Mouse (Mus musculus): ENCODE data around the gene E330021D16Rik. TPM values are rescaled to one million over a fixed set of nuclear protein-coding genes. Genes with fewer than 3 reads are reported as not detected.

Gene E330021D16Rik
- total RNA-seq, 2 experiments from 2014 or later = not detected

DNA sequence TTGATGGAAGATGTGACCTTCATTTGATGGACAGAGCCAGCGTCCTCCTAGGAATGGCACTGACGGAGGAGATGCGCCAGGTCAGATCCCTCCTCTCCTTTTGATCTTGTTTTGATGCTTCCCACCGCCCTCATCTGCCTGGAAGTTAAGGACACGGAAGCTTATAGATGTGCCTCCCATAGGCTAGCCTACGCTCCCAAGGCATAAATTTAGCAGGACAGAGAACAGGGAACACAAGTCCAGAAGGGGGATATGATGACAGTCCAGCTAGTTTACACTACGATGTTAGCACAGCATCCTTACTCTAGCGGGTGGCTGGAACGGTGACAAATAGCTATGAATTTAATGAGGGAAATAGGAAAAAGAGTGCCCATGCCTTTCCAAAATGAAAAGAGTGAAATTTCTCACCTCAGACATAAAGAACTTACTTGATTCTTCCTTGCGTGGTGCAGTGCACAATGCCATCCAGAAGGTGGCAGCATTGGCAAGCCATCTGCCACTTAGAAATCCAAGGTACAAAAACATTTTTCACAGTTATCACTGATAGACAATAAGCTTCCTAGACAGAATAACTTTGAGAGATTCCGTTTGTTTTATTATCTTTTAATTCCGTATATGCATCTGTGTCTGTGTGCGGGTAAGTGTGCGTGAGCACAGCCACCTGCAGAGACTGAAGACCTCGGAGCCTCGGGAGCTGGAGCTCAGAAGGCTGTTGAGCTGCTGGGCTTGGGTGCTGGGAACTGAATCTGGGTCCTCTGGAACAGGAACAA lies 6.9 kb upstream of the E330021D16Rik start:
- DNase-seq (ENCODE audit: low spot score in 2 of 2) = peak; percentile 50 to 63

DNA sequence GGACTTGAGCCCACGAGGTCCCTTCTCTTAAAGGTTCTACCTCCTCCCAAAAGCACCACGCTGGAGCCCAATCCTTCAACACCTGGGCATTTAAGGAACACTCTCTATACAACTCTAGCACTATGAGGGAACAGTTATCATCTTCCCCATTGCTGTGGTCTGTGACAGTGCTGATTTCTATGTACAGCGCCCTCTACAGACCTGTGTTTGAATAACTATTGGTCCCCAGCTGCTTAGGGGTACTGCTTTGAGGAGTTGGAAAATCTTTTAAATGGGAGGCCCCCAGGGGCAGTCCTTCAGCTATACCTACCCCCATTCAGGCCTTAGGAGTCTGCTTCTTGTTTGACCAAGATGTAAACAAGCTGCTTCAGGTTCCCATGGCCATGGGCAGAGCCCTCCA lies 5.7 kb upstream of the E330021D16Rik start:
- DNase-seq (ENCODE audit: low spot score in 2 of 2) = no peak

DNA sequence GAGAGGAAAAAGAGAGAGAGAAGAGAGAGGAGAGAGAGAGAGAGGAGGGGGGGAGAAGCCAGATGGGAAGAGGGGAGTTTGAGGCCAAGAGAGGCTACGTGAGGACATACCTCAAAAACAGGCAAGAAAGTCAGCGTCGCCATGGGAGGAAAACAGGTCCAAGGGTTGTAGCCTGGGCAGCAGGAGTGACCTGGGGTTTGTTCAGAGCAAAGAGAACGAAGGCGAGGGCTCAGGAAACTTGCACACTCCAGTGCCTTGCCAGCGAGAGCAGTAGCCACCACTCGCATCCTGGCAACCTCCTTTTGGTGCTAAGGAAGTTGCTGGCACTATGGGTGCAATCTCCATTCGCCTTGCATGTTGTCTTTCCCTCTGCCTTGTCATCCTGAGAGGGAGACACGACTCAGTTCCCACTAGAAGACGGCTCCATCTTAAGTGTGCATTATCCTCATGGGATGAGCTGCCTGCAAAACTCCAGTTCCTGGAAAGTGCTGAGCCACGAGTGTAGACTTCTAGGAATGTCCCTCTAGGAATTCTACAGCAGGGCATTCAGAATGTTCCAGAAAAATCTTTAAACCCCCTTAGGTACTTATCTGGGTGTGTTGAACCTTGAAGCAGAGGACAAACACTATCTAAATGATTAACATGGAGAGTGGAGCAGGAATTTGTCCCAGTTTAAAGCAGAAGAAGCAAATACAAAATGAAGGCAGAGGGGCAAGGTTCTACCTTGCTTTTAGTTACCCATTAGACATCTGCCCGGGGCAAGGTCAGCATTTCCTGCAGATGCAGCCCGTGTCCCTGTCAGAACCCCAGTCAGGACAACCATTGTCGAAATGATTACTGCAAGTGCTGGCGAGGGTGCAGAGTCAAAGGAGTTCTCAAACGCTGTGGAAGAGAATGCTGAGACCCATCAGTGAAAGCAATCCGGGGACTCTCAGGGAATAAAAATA lies 3.8 kb upstream of the E330021D16Rik start:
- no peak for DNase-seq (ENCODE audit: low spot score in 2 of 2)

DNA sequence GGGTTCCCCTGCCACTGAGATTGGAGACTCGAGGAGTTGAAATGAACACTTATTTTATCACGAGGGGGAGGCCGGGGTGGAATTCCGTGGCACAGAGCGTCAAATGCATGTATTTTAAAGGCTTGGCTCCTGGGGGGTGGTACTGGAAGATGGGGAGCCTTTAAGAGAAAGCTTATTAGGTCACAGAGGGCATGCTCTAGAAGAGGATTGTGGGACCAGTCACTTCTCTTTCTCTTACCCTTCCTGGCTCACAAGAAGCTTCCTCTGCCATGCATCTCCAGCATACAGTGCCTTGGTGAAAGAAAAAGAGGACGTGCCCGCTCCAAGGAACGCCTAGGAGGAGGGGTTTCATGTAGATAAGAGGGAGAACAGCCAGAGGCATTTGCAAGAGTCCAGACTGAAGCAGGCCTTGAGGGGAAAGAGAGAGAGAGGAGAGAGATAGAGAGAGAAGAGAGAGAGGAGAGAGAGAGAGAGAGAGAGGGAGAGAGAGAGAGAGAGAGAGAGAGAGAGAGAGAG lies 3.0 kb upstream of the E330021D16Rik start:
- DNase-seq (ENCODE audit: low spot score in 2 of 2) = no peak

DNA sequence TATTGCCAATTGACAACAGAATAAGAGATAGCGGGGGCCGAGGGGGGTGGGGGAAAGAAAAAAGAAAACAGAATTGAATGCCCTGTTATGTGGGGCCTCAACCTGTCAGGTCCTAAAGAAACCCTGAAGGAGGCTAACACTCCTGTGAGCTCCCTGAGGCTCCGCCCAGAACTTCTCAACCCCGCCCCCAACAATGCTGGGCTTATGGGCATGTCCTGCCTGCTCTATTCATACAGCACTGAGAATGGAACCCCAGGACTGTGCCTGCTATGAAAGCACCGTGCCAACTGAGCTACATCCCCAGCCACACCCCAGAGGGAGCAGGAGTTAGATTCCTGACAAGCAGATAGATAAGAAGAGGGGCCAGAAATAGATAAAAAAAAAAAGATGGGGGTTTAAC lies 2.5 kb upstream of the E330021D16Rik start:
- no peak for DNase-seq (ENCODE audit: low spot score in 2 of 2)

DNA sequence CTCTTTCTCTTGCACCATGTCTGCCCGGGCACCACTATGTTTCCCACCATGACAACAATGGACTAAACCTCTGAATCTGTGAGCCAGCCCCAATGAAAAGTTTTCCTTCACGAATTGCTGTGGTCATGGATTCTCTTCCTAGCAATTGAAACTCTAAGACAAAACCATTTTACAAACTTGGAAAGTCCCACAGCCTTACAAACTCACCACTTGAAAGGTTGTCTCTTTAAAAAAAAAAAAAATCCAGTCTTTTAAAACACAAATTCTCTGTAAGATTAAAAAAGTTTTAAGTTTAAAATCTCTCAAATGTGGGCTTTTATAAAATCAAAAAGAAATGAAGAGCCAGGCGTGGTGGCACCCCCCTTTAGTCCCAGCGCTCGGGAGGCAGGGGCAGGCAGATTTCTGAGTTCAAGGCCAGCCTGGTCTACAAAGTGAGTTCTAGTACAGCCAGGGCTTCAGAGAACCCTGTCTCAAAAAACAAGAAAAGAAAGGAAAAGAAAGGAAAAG lies 1.5 kb downstream of the E330021D16Rik start:
- no peak for DNase-seq (ENCODE audit: low spot score in 2 of 2)

DNA sequence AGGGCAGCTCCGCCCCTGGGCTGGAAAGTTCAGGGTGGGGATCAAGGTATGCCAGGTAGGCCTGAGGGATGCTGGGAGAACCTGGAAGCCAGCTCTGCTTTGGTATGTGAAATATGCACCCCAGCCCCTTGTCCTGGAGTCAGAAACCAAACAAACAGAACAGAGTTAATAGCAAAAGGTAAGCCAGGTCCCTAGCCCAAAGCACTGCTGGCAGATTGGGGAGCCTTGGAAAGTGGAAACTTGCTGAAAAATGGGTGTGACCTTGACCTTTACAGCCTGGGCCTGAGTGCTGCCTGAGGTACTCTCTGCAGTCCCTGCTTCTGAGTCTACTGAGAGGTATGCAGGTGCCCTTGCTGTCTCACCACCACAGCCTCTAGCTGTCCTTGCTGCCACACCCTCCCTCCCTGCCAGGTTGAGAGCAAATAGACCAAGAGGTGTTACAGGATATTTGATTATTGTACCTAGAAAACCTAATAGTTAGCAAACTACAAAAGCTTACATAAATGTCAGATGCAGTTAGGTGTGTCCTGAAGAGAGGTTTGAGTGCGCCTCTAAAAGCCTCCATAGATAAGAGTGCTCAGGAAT lies 7.7 kb downstream of the E330021D16Rik start:
- DNase-seq (ENCODE audit: low spot score in 2 of 2) = no peak

DNA sequence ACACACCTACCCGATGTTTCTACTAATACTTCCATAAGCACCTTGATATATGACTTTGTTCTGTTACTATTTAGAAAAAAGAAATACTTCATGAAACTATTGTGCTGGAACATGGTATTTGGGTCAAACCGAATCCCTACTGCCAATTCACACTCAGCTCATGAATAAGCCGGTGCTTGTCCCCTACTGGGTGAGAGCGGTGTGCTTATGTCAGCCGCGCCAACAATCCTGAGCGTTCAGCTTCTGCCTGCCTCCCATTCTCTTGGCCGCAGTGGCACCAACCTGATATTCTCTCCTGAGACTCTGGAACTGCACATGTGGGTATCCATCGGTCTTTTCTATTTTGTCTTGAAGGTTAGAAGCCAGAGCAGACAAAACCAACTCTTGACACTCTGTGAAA lies 18.5 kb downstream of the E330021D16Rik start:
- DNase-seq (ENCODE audit: low spot score in 2 of 2) = no peak

DNA sequence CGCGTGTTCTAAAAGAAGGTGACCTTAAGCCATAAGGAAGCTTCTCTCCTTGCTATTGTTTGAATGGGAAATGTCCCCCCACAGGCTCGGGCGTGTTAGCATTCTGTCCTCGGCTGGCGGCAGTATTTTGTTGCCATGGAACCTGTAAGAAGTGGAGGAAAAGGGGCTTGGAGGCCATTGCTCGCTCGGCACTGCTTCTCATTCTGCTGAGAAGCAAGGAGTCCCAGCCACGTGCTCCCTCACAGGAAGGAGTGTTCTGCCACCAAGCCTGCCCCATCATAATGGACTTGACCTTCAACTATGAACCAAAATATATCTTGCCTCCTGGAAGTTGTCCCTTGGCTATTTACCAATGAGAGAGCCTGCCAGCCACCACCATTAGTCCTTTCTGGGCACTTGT lies 25.1 kb downstream of the E330021D16Rik start:
- DNase-seq (ENCODE audit: low spot score in 2 of 2) = no peak

DNA sequence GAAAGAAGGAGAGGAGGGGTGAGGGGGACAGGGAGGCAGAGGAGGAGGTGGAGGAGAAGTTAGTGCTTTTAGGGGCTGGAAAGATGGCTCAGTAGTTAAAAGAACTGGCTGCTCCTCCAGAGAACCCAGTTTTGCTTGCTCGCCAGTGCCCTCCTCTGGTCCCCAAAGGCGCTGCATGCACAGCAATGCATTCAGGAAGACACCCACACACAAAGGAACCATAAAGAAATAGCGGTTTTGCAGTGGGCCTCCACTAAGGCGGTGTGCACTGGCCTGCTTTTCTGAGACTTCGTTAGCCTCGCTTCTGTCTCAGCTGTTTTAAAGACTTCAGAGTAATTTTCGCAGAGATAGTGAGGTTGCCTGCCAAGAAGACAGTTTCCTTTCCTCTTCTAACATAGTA lies 30.1 kb downstream of the E330021D16Rik start:
- no peak for DNase-seq (ENCODE audit: low spot score in 2 of 2)

DNA sequence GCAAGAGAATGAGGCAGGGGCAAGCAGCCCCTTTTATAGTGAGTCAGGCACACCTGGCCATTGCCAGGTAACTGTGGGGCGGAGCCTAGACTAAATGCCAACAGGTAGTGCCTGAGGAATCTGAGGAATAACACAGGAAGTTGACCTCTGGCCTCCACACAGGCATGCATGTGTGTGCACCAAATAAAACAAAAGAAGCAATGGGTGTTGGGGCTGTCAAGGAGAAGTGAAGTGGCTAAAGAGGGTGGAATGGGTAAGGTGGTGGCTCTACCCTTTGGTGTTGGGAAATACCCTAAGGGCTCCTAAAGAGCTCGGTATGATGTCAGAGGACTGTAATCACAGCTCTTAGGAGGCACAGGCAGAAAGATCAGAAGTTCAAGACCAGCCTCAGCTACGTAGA lies 32.2 kb downstream of the E330021D16Rik start:
- no peak for DNase-seq (ENCODE audit: low spot score in 2 of 2)

DNA sequence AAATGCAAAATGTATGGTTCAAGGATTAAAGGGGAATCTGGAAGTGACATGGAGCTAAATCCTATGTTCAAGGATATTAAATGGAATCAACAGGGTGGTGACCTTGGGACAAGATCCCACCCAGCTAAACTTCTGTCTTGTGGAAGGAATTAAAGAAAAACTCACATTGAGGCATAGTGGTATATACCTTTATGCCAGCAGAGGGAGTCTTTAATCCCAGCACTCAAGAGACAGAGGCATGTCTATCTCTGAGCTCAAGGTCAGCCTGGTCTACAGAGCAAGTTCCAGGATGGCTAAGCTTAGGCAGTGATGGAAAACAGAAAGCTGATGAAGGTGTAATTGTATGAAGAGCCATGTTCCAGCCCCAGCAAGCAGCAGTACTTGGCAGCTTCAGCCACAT lies 39.3 kb downstream of the E330021D16Rik start:
- DNase-seq (ENCODE audit: low spot score in 2 of 2) = no peak

DNA sequence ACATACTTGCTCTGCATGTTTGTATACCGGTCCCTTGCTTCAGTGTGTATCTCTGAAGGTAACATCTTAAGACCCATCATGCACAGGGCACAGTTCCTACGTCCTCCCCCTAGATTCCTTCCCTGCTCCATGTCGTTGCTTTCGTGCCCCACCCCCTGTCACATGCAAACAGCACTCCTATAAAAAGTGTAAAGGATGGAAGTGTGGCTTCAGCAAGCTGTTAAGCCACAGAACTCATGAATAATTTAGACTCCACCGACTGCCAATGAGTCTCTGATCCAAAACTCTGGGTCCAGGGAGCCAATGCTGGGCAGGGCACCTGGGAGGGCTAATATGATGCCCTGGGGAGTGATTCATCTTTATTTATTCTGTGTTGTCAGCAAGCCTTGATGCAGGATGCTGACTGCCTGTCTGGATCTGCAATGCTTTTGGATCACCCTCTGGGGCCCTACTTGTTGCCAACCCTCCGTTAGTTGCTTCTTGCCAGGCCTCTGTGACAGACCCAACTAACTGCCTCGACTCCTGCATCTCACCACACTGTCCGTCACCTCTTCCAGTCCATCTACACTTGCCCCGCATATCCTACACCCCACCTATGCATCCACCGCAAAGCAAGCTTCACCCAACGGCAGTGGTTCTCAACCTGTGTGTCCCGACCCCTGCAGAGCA lies 50.8 kb downstream of the E330021D16Rik start:
- no peak for DNase-seq (ENCODE audit: low spot score in 2 of 2)

DNA sequence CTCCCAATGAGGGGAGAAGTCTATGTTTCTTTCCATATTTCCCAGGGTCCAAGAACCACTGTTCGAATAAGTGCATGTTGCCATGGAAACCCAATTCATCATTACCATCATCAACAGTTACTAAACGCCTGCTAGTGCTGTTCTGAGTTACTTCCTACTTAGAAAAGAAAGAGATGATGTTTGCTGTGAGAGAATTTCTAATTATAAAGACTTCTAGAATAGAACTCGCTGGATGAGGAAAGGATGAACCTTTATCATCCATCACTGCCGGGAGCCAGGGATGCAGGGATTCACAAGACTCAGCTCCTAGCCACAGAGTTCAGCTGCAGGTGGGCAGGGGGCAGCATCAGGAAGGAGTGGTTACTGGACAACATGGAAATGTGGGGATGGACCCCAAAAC lies 51.4 kb downstream of the E330021D16Rik start:
- DNase-seq (ENCODE audit: low spot score in 2 of 2) = no peak

DNA sequence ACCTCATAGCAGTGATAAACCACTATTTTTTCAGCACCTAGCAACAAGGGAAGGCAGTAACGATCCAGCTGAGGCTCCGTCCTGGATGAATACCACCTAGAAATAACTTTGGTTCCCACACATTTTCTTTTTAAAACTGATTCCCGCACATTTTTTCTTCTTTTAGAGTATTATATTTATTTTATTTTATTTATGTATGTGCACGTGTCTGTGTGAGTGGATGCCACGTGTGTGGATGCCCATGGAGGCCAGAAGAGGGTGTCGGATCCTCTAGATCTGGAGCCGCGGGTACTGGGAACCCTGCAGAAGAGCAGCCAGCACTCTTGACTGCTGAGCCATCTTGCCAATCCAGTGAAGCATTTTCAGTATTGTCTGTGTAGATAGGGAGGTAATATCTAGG lies 52.1 kb downstream of the E330021D16Rik start:
- DNase-seq (ENCODE audit: low spot score in 2 of 2) = no peak

DNA sequence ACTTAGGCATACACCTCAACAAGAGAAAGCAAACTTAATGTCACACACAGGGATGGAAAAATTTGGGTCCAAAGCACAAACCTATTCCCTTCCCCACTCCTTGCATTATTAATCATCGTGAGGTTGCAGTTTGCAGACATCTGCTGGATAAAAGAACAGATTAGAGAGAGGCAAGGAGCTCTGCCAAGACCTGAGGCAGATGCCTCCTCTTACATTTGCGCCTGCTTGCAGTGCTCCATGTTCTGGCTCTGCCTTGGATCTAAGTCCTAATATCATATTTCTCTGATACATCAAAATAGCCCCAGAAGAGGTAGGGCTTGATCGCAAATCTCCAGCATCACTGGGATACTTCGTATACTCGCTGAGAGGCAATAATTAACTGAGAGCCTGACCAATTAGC lies 56.9 kb downstream of the E330021D16Rik start:
- DNase-seq (ENCODE audit: low spot score in 2 of 2) = no peak

DNA sequence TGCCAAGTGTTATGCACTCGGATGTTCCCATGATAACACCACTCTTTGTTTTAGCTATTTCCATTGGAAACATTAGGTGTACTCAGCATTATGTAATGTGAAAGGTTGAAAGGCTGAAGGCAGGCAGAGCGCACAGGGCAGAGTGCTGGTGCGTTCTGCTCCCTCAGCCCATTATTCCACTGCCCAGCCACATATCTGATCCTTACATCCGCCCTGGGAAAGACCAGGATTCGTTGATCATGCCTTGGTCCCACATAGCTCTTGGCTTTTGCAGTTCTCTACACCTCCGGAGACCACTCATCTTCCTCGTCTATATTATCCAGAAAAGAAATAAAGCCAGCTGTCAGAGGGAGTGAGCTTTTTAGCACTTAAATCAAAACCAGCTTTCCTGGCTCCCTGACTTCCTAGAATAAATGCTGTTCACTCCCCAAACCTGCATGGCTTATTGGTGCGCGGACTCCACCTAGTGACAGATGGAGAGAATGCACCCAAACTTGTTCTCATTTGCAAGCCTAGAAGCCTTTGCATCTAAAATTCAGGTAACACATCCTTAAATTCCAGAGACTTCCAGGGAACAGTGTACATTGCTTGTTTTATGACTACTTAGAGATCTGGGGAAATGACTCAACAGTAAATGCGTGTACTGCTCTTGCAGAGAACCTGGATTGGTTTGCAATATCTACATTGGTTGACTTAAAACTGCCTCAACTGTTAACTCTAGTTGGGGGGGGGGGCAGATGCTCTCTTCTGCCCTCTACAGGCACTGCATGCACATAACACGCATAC lies 61.8 kb downstream of the E330021D16Rik start:
- DNase-seq (ENCODE audit: low spot score in 2 of 2) = peak; percentile 63 to 68

Measured in adrenal gland, adult 18-20 months (tissue).